Mouse (Mus musculus) inflammation-experienced regulatory T-cells, adult 6 months (primary cell): ENCODE data around the gene Aunip. TPM values are rescaled to one million over a fixed set of nuclear protein-coding genes. Genes with fewer than 3 reads are reported as not detected.

Experiments used
- ATAC-seq: one replicate; pipeline ENCODE4 v1.8.0; 2017
- polyA plus RNA-seq, 3 experiments: library from polyadenylated mRNA; unstranded; fragments of 100-300 nt; shearing (Covaris generic); gene quantifications; one replicate each; pipeline ENCODE4 v1.2.1; 2017

Aunip gene
- polyA plus RNA-seq, result 1 to 10 TPM in 1 of 3 experiments, under 1 TPM in 2; 0.44 to 7.2 (median 0.94) TPM

- peak; percentile 84 for ATAC-seq
Measured at GRCm38 (mm10) chr4:134510845-134511411, at the start of gene Aunip. Gene Aunip, plus strand, starts transcription at chr4:134510999.

- no peak for ATAC-seq
Measured at GRCm38 (mm10) chr4:134461252-134461651, 49.5 kb upstream of the Aunip start.

- no peak for ATAC-seq
Measured at GRCm38 (mm10) chr4:134465789-134466188, 45.0 kb upstream of the Aunip start.

- ATAC-seq, result no peak
Measured at GRCm38 (mm10) chr4:134466381-134467262, 44.2 kb upstream of the Aunip start.

- no peak for ATAC-seq
Measured at GRCm38 (mm10) chr4:134467435-134468214, 43.2 kb upstream of the Aunip start.

GRCm38 (mm10) chr4:134468215-134468575, 42.6 kb upstream of the Aunip start, which contains the start of gene Stmn1:
Gene Stmn1, plus strand, starts transcription at chr4:134468320.
- peak; percentile 87 for ATAC-seq

GRCm38 (mm10) chr4:134468578-134469266, 42.1 kb upstream of the Aunip start:
- ATAC-seq, result peak; percentile 79

- peak; percentile 11 for ATAC-seq
Measured at GRCm38 (mm10) chr4:134469341-134469796, 41.4 kb upstream of the Aunip start.

- no peak for ATAC-seq
Measured at GRCm38 (mm10) chr4:134469985-134470384, 40.8 kb upstream of the Aunip start.

- no peak for ATAC-seq
Measured at GRCm38 (mm10) chr4:134471469-134471868, 39.3 kb upstream of the Aunip start.

- no peak for ATAC-seq
Measured at GRCm38 (mm10) chr4:134473764-134474163, 37.0 kb upstream of the Aunip start.

GRCm38 (mm10) chr4:134474240-134474639, 36.6 kb upstream of the Aunip start:
- ATAC-seq, result no peak

GRCm38 (mm10) chr4:134476899-134477298, 33.9 kb upstream of the Aunip start:
- ATAC-seq, result no peak

GRCm38 (mm10) chr4:134478031-134478430, 32.8 kb upstream of the Aunip start:
- peak; percentile 96 for ATAC-seq

GRCm38 (mm10) chr4:134479839-134480238, 31.0 kb upstream of the Aunip start:
- ATAC-seq, result no peak

GRCm38 (mm10) chr4:134480864-134481263, 29.9 kb upstream of the Aunip start:
- peak; percentile 50 for ATAC-seq

GRCm38 (mm10) chr4:134481270-134481669, 29.5 kb upstream of the Aunip start:
- ATAC-seq, result no peak

- ATAC-seq, result no peak
Measured at GRCm38 (mm10) chr4:134482442-134482841, 28.4 kb upstream of the Aunip start.

- ATAC-seq, result no peak
Measured at GRCm38 (mm10) chr4:134483078-134483688, 27.6 kb upstream of the Aunip start.

- no peak for ATAC-seq
Measured at GRCm38 (mm10) chr4:134483696-134484095, 27.1 kb upstream of the Aunip start.

GRCm38 (mm10) chr4:134484231-134484630, 26.6 kb upstream of the Aunip start:
- no peak for ATAC-seq
